Mouse (Mus musculus): Measurements from ENCODE around the gene Rpn1.

- no peak for TF ChIP-seq CTCF (conservative IDR thresholded peaks at IDR 0.05; ENCODE audit: low read length)
- TF ChIP-seq NANOG (IDR thresholded peaks at IDR 0.05; ENCODE audit: borderline replicate concordance, low read length): no peak
- no peak for TF ChIP-seq POU5F1 (IDR thresholded peaks at IDR 0.05; ENCODE audit: borderline replicate concordance, low read length)
Observed at GRCm38 (mm10) chr6:88095377-88095776, 11.1 kb downstream of the Rpn1 start.

All from E14TG2a.4 (cell line).